Mouse (Mus musculus) megakaryocyte, embryonic 14.5 days (primary cell): ENCODE data around the gene Ctrc. TPM values are rescaled to one million over a fixed set of nuclear protein-coding genes. Genes with fewer than 3 reads are reported as not detected.

Experiments used
- H3K27me3 ChIP-seq: replicated peaks from 2 replicates; pipeline ENCODE3; 2012; ENCODE audit warnings: inconsistent platforms
- H3K36me3 ChIP-seq: replicated peaks from 2 replicates; pipeline ENCODE3; 2012; ENCODE audit warnings: low read length, inconsistent platforms, mixed read lengths
- H3K4me1 ChIP-seq: 2 replicates; pipeline ENCODE4 v1.6.1; 2012; ENCODE audit warnings: inconsistent platforms
- H3K4me3 ChIP-seq: replicated peaks from 2 replicates; pipeline ENCODE3; 2012; ENCODE audit warnings: moderate library complexity, mild to moderate bottlenecking, inconsistent platforms
- H3K9me3 ChIP-seq: 2 replicates; pipeline ENCODE4 v1.6.1; 2012; ENCODE audit warnings: inconsistent platforms
- FLI1 ChIP-seq: IDR thresholded peaks from 2 replicates; pipeline ENCODE4 v1.6.1; 2012; ENCODE audit warnings: low read length, inconsistent platforms, mixed read lengths
- GATA1 ChIP-seq: IDR thresholded peaks from 3 replicates; pipeline ENCODE4 v1.6.1; 2012; ENCODE audit warnings: mixed read lengths, low read length, inconsistent platforms, borderline replicate concordance
- polyA plus RNA-seq: library from polyadenylated mRNA; stranded (reverse); fragments of >175 nt; gene quantifications from 2 replicates; pipeline ENCODE4 v1.2.3, GENCODE M21; 2012; ENCODE audit warnings: low replicate concordance; ENCODE audit not compliant: insufficient read depth

Ctrc gene
- polyA plus RNA-seq, 1 experiment, result not detected

DNA sequence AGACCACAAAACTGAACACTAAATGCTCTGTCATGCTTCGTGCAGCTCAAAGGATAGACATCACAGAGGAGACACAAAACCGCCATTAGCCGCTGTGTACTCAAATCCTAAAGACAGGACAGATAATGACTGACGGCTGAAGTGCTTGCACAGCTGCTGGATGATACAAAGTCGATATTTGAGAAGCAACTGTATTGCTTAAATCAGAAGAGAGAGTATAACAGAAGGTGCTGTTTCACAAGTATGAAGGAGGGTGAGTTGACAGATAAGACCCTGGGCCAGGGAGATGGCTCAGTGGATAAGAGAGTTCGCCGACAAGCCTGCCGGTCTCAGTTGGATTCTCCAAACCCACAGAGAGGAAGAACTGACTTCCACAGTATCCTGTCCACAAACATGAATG lies 74.3 kb downstream of the Ctrc start:
- H3K4me1 ChIP-seq, result peaks cover 40% of the 10 kb centered on the region
- H3K4me3 ChIP-seq, result no peak overlapping the region
- peaks cover 96% of the 10 kb centered on the region for H3K36me3 ChIP-seq
- TF ChIP-seq GATA1, result no peak
- no peak for TF ChIP-seq FLI1
- H3K9me3 ChIP-seq, result no peaks in the 10 kb centered on the region
- H3K27me3 ChIP-seq, result no peaks in the 10 kb centered on the region

DNA sequence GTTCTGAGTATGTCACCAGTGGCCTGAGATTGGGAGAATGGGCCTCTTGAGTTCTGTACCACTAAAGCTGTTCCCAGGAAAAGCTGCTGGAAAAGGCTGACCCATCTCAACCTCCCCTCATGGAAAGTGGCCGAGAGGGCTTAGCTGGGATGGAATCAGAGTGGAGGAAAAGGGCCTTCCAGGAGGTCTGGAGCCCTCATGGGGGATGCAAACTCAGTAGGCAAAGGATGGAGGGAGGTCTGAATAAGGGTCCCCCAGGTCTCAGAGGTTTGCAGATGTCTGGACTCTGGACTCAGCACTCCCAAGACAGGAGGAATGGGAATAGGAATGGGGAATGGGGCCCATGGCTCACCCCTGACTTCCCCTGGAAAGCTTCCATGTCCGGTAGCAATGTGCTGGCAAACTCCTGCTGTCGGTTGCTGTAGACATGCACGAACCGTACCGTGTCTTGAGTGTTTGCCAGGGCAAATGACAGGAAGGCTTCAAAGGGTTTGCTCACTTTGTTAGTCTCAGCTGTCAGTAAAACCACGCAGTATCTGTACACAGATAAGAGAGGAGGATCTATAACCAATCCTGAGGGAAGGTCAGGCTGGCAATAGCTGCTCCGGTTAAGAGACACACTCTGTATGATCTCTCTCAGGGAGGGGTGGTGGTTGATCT lies 76.5 kb downstream of the Ctrc start:
- H3K4me3 ChIP-seq, result no peak overlapping the region

DNA sequence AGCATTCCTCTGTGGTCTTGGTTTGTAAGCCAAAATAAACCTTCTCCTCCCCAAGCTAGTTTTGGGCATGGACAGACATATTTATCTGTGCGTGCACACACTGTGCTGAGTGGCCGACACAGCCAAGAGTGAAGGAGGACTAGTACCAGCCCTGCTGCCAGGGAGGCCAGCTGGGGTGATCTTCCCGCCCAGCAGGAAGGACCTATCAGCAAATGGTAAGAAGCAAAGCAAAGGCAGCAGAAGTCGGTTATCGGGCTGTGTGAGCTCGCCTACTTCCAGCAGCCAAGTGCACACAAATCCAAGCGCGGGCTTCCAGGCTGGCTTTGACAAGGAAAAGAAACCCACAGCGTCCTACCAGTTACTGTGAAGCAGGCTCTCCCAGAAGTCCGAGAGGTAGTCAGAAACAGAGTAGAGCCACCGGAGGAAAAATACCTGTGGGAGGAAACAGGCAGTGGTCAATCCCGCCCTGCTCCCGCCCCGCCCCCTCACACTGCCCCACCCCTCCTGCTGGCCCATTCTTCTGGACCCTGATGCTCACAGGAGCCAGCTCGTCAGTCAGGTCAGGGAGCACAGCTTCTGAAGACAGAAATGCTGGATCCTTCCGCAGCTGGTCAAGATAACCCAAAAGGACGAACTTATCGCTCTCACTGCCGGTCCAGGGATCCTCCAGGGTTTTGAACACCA lies 78.7 kb downstream of the Ctrc start:
- Histone ChIP-seq H3K4me3 (peak overlapping the region; percentile 42), H3K9me3 (no peaks in the 10 kb centered on the region), H3K27me3 (no peaks in the 10 kb centered on the region), H3K36me3 (peaks cover 85% of the 10 kb centered on the region), H3K4me1 (peaks cover 41% of the 10 kb centered on the region)
- TF ChIP-seq GATA1 (no peak), FLI1 (no peak)

More for the DNA sequence above, 76.5 kb downstream of the Ctrc start:
- Histone ChIP-seq H3K4me1 (peaks cover 44% of the 10 kb centered on the region), H3K27me3 (no peaks in the 10 kb centered on the region), H3K36me3 (peaks cover 82% of the 10 kb centered on the region), H3K9me3 (no peaks in the 10 kb centered on the region)
- no peak for TF ChIP-seq GATA1

DNA sequence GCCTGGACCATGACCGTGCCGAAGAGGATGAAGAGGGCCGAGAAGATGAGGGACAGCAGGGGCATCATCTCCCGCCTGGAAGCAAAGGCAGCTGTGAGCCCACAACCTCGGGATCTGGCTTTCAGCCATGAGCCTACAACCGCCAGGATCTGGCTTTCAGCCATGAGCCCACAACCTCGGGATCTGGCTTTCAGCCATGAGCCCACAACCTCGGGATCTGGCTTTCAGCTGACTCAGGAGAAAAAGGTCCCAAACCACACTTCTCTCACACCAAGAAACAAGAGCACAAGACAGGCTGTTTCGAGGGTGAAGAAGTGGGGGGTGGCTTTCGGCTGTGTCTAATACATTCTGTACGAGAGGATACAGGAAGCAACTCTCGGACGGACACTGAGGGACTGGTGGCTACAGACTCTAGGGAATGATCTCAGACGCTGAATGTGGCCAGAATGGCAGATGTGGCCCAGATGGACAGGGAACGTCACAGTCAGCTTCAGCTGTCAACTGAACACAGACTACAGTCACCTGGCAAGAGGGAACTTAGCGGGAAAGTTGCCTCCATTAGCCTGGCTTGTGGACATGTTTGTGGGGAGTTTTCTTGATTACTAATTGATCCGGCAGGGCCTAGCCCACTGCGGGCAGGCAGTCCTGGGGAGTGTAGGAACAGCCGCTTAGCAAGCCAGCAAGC lies 79.3 kb downstream of the Ctrc start:
- peak overlapping the region; percentile 28 for H3K4me3 ChIP-seq
- peaks cover 34% of the 10 kb centered on the region for H3K4me1 ChIP-seq
- no peaks in the 10 kb centered on the region for H3K27me3 ChIP-seq
- peaks cover 86% of the 10 kb centered on the region for H3K36me3 ChIP-seq
- TF ChIP-seq FLI1, result no peak
- TF ChIP-seq GATA1, result no peak
- no peaks in the 10 kb centered on the region for H3K9me3 ChIP-seq

DNA sequence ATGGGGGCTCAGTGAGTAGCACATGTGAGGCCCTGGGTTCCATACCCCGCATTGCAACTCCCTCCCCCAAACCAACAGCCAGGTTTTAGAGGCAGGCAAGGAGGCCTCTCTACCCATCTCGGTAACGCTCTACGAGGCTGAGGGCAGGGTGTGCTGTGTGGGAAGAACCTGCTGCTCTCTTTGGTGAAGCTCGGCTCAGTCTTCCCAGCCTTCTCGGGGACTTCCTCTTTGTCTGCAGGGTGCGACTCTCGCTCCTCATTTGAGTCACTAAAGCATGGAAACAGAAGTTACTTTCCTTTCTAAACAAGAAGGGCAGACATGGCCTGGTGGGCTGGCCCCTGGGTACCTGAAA lies 79.9 kb downstream of the Ctrc start:
- H3K4me1 ChIP-seq, result peaks cover 29% of the 10 kb centered on the region

DNA sequence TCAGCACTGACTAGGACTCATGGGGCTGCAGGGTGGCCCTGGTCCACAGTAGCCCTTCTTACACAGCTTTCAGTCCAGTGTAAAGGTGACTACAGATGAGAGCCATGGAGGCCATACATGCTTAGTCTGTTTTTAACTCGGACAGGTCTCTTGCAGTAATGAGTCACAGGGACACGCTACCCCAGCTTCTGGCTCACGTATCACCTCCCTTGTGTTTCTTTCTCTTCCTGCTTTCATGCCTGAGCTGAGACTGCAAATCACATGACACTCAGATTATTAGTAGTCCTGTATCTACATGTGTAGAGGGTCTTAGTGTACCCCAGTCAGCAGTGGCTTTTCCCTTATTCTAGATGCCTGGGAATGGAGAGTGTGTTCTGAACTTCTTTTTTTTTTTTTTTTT lies 81.2 kb downstream of the Ctrc start:
- Histone ChIP-seq H3K36me3 (peaks cover 80% of the 10 kb centered on the region), H3K4me1 (peaks cover 23% of the 10 kb centered on the region), H3K27me3 (no peaks in the 10 kb centered on the region), H3K9me3 (no peaks in the 10 kb centered on the region), H3K4me3 (no peak overlapping the region)
- TF ChIP-seq GATA1 (no peak), FLI1 (no peak)

More for the DNA sequence above, 79.9 kb downstream of the Ctrc start:
- Histone ChIP-seq H3K36me3 (peaks cover 86% of the 10 kb centered on the region), H3K9me3 (no peaks in the 10 kb centered on the region), H3K4me3 (no peak overlapping the region), H3K27me3 (no peaks in the 10 kb centered on the region)
- no peak for TF ChIP-seq FLI1
- no peak for TF ChIP-seq GATA1

Other genes with a start within 250 kb of the Ctrc start
- gene Fblim1, start 240.3 kb downstream of the Ctrc start, polyA plus RNA-seq, result 4.7 and 17.1 TPM in 2 replicates
- gene Tmem82, start 227.7 kb downstream of the Ctrc start, polyA plus RNA-seq, result 1.1 TPM in 1 of 2 replicates, not detected in the other
- not detected in 2 replicates for gene Slc25a34, start 222.5 kb downstream of the Ctrc start, polyA plus RNA-seq
- gene Plekhm2, start 181.5 kb downstream of the Ctrc start, polyA plus RNA-seq, result 19.4 and 24.8 TPM in 2 replicates
- gene Rsc1a1, start 160.8 kb downstream of the Ctrc start, polyA plus RNA-seq, result 3.0 and 5.9 TPM in 2 replicates
- 0.43 and 1.7 TPM in 2 replicates for gene Ddi2, start 122.9 kb downstream of the Ctrc start, polyA plus RNA-seq
- gene Agmat, start 99.7 kb downstream of the Ctrc start, polyA plus RNA-seq, result not detected in 2 replicates
- 0.44 and 1.8 TPM in 2 replicates for gene Dnajc16, start 55.4 kb downstream of the Ctrc start, polyA plus RNA-seq
- gene Casp9, start 52.7 kb downstream of the Ctrc start, polyA plus RNA-seq, result 4.7 and 7.1 TPM in 2 replicates
- not detected in 2 replicates for gene Cela2a, start 20.2 kb downstream of the Ctrc start, polyA plus RNA-seq
- 34.7 and 93.3 TPM in 2 replicates for gene Efhd2, start 28.6 kb upstream of the Ctrc start, polyA plus RNA-seq
- 0.29 TPM in 1 of 2 replicates, not detected in the other for gene Fhad1, start 168.7 kb upstream of the Ctrc start, polyA plus RNA-seq
- gene Tmem51, start 237.9 kb upstream of the Ctrc start, polyA plus RNA-seq, result 13.4 TPM in 1 of 2 replicates, not detected in the other